Mouse (Mus musculus) stomach, postnatal 0 days (tissue): ENCODE data around the gene Nos2.

Source experiments
- CTCF ChIP-seq: IDR thresholded peaks from 2 replicates; pipeline ENCODE4 v1.5.1; 2016; ENCODE audit warnings: antibody characterized with exemption, low read depth, mild to moderate bottlenecking, moderate library complexity
- EP300 ChIP-seq: optimal IDR thresholded peaks from 2 replicates; pipeline ENCODE3; 2016; ENCODE audit warnings: antibody characterized with exemption

DNA sequence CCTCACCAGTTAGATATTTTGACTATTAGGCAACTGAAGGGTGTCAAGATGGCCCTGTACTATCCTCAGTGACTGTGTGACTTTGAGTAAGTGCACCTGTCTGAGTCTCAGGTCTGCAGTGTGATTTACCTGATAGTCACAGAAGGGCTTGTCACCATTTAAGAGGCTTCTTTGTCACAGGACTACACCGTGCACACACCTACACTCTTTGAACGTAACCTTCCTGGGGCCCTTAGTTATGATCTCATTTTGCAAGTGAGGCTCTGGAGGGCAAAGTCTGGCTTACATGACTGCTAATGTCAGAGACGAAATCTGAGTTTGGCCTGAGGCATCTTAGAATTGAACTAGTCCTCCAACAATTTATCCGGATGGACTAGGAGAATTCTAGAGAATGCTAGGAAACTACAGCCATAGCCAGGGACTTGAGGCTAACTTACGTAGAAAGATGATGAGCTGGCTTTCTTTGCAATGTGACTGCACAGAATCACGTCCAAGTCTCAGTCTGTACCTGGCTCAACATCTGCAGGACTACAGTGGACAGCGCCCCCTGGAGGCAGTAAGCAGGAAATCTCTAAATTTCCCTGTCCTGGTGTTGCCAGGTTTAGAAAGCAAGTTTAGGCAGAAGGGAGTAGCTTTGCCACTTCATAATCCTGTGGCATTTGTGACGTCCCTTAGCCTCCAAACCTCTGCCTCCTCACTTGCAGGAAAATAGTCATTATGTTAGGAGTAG lies 2.3 kb downstream of the Nos2 start:
- TF ChIP-seq CTCF (peak; percentile 95), EP300 (no peak)
